Mouse (Mus musculus) stomach, adult 2 months (tissue): Measurements from ENCODE around the gene Spsb1. TPM values are rescaled to one million over a fixed set of nuclear protein-coding genes. Genes with fewer than 3 reads are reported as not detected.

ENCODE experiments used
- polyA plus RNA-seq: library from polyadenylated mRNA; depleted of rRNA; stranded (reverse); fragments of >200 nt; gene quantifications from 2 replicates; pipeline ENCODE4 v1.2.3, GENCODE M21; 2012; rRNA removed

Gene Spsb1
- 11.1 and 15.0 TPM in 2 replicates for polyA plus RNA-seq

DNA sequence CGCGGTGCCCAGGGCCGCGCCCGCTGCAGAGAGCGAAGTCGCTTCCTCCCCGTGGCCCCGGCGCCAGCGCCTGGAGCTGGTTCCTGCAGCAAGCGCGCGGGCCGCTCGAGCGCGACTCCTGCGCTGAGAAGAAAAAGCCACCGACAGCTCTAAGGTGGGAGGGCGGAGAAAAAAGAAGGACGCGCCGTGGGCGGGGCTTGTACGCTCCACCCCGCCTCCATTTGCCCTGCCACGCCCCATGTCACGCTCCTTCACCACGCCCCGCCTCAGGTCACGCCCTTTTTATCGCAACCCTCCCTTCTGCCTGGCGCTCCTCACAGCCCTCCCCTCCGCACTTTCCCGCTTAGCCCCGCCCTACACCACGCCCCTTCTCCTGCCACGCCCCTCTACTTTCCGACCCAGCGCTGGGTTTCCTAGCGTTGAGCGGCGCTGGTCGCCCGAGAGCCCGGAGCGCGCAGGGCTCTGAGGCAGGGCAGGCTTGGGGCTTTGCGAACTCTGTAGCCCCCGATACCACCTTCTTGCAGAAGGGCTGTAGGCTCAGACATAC is at the start of gene Spsb1:
Gene Spsb1, minus strand, starts transcription at position 151 of the 547 bp plus-strand sequence.

Other genes starting within 250 kb of the Spsb1 start
- 15.5 and 16.0 TPM in 2 replicates for gene Tmem201, start 217.0 kb downstream of the Spsb1 start, polyA plus RNA-seq
- gene Slc25a33, start 180.8 kb downstream of the Spsb1 start, polyA plus RNA-seq, result 12.0 and 21.4 TPM in 2 replicates
- gene H6pd, start 54.0 kb upstream of the Spsb1 start, polyA plus RNA-seq, result 23.2 and 24.8 TPM in 2 replicates
- gene Gpr157, start 132.3 kb upstream of the Spsb1 start, polyA plus RNA-seq, result 0.93 and 1.1 TPM in 2 replicates
- gene Slc2a5, start 164.2 kb upstream of the Spsb1 start, polyA plus RNA-seq, result 8.3 and 9.9 TPM in 2 replicates
- 0.05 and 0.06 TPM in 2 replicates for gene Slc2a7, start 193.9 kb upstream of the Spsb1 start, polyA plus RNA-seq
- gene Car6, start 246.3 kb upstream of the Spsb1 start, polyA plus RNA-seq, result 0.09 TPM in 1 of 2 replicates, not detected in the other